Mouse (Mus musculus) liver, embryonic 14.5 days (tissue): Measurements from ENCODE around the gene Gm49721. TPM values are rescaled to one million over a fixed set of nuclear protein-coding genes. Genes with fewer than 3 reads are reported as not detected.
"Not testable (repeated sequence)": the region's sequence is repeated elsewhere in the genome, so short reads cannot be mapped to it uniquely, and the experiment has no call there.

ENCODE experiments used
- ATAC-seq: fragments of 200-750 bp; cut with Nextera tagmentation; 2 replicates; pipeline ENCODE4 v1.8.0; 2017; ENCODE audit warnings: moderate number of reproducible peaks, mild to moderate bottlenecking, moderate library complexity; ENCODE audit not compliant: insufficient read depth
- DNase-seq, 3 experiments: peaks; one replicate each; pipeline ENCODE4 v3.0.0-alpha.2; 2012 to 2013; ENCODE audit warnings: low read depth in 3 of 3, low spot score in 3 of 3
- H3K27ac ChIP-seq: fragments of 300-500 bp; sonication (generic); 2 replicates; pipeline ENCODE4 v1.5.1; 2014; ENCODE audit warnings: moderate library complexity, mild to moderate bottlenecking, control low read depth, inconsistent platforms
- H3K27me3 ChIP-seq: fragments of 300-500 bp; sonication (generic); 2 replicates; pipeline ENCODE4 v1.6.1; 2014; ENCODE audit warnings: mild to moderate bottlenecking, low read length, moderate library complexity; ENCODE audit not compliant: control insufficient read depth, insufficient read depth
- H3K36me3 ChIP-seq: fragments of 300-500 bp; sonication (generic); replicated peaks from 2 replicates; pipeline ENCODE4 v1.6.1; 2014; ENCODE audit warnings: low read depth; ENCODE audit not compliant: control insufficient read depth, insufficient read depth
- H3K4me1 ChIP-seq, 2 experiments: fragments of 200-500 bp in 1 of 2; fragments of 300-500 bp in 1 of 2; sonication (generic) in 1 of 2; replicated peaks; 2 replicates each; pipeline ENCODE4 v1.6.1; 2012 to 2014; ENCODE audit warnings: antibody characterized with exemption in 1 of 2, inconsistent platforms in 1 of 2, low read length in 1 of 2; ENCODE audit not compliant: control insufficient read depth in 2 of 2, insufficient read depth in 2 of 2
- H3K4me2 ChIP-seq: fragments of 300-500 bp; sonication (generic); 2 replicates; pipeline ENCODE4 v1.6.1; 2014; ENCODE audit warnings: low read depth, mild to moderate bottlenecking, control low read depth, moderate library complexity
- H3K4me3 ChIP-seq, 2 experiments: fragments of 200-500 bp in 1 of 2; fragments of 300-500 bp in 1 of 2; sonication (generic) in 1 of 2; 2 replicates each; pipeline ENCODE4 v1.5.1; 2012 to 2014; ENCODE audit warnings: low read depth in 2 of 2, low read length in 2 of 2, mild to moderate bottlenecking in 2 of 2, control low read depth in 1 of 2, inconsistent platforms in 1 of 2, moderate library complexity in 1 of 2; ENCODE audit not compliant: insufficient read depth in 1 of 2
- H3K9ac ChIP-seq: fragments of 300-500 bp; sonication (generic); replicated peaks from 2 replicates; pipeline ENCODE4 v1.6.1; 2014; ENCODE audit warnings: mild to moderate bottlenecking, control low read depth, moderate library complexity
- H3K9me3 ChIP-seq: fragments of 300-500 bp; sonication (generic); 2 replicates; pipeline ENCODE4 v1.6.1; 2016; ENCODE audit warnings: low read length, mixed read lengths; ENCODE audit not compliant: control insufficient read depth
- WGBS: fragments of 180-500 bp; shearing (Covaris S2); extraction: QIAGEN DNeasy Blood & Tissue Kit; methylation state at CpG from one replicate; pipeline ENCODE4 v1.1.7; 2014; ENCODE audit not compliant: insufficient replicate concordance; 5-methylcytosine and 5-hydroxymethylcytosine counted together
- polyA plus RNA-seq, 2 experiments: library from polyadenylated mRNA; depleted of rRNA in 1 of 2; stranded (reverse) in 1 of 2; unstranded in 1 of 2; fragments of >200 nt; fragmentation: Nextera tagmentation in 1 of 2; extraction: Ambion mirVana in 1 of 2; gene quantifications; 2 replicates each; pipeline versions ENCODE4 v1.2.1 to v1.2.3; 2012 to 2014

Gene Gm49721
- polyA plus RNA-seq, 2 experiments = 0.10 TPM; not detected in 1

GRCm38 (mm10) chr17:7009440-7009839 is 30.7 kb downstream of the Gm49721 start:
- H3K4me1 ChIP-seq, H3K27me3 ChIP-seq, DNase-seq, H3K36me3 ChIP-seq, H3K27ac ChIP-seq, ATAC-seq, H3K9me3 ChIP-seq, H3K9ac ChIP-seq, H3K4me3 ChIP-seq, H3K4me2 ChIP-seq: not testable (repeated sequence)
- no CpG with 5 or more reads among the region's 7 CpGs for WGBS

DNA sequence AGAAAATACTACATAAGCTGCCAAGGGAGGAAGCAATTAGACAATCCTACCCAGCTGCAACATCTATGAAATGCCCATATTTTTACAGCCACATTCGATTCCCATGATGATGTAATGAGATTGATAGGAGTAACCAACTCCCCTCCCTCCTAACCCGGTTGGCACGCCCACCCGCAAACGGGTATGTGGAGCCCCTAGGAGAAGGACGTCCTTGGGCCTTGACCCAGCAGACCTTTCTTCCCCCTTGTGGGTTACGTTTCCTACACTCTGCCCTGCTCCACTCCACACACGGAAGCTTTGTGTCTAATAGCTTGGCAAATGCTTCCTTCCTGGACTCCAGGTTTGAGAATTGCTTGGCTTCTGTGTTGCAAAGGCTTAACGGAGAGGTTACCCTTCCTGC is 31.2 kb downstream of the Gm49721 start:
- H3K27me3 ChIP-seq, H3K4me3 ChIP-seq, H3K9me3 ChIP-seq, H3K4me1 ChIP-seq, H3K27ac ChIP-seq, ATAC-seq, H3K4me2 ChIP-seq, H3K36me3 ChIP-seq, H3K9ac ChIP-seq, DNase-seq: not testable (repeated sequence)
- WGBS = 19% methylated on average over 3 of the region's 9 CpGs

DNA sequence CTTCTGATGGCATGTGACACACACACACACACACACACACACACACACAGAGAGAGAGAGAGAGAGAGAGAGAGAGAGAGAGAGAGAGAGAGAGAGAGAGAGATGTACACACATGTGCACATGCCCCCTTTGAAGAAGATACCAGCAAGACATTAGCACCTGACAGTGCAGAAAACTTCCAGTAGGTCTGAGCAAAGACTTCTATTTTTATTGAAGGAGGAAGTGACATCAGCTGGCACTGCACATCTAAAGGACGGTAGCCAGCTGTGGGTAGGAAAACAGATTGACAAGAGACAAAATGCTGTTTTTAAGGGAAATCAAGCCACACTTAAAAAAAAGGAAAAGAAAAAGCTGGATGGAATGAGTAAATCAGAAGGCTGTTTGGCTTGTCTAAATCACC is 35.5 kb downstream of the Gm49721 start:
- H3K9me3 ChIP-seq, ATAC-seq, H3K36me3 ChIP-seq, H3K27ac ChIP-seq, H3K27me3 ChIP-seq, H3K4me1 ChIP-seq, DNase-seq, H3K9ac ChIP-seq, H3K4me3 ChIP-seq, H3K4me2 ChIP-seq: not testable (repeated sequence)
- WGBS = no CpG with 5 or more reads among the region's 1 CpGs

DNA sequence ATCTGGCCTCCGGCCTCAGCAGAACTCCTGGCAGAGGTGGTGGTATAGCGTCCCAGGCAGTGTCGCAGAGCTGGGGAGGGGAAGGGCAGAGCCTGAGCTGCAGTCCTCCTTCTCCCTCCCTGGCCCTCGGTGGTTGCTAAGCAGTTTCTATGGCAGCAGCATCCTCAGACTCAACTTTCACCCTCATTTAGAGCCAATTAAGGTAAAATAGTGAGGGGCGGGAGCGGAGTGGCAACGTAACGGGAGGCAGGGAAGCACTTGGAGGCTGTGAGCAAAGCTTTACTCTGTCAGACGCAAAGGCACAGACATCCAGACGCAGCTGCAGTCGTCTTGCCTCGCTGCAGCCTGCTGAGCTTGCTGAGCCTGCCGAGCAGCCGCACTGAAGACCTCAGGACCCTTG is 46.6 kb downstream of the Gm49721 start, which contains the start of gene Gm1604a:
Gm1604a (plus strand) TSS at position 312 of the 400 bp plus-strand sequence.
- not testable (repeated sequence) for H3K4me2 ChIP-seq, H3K27me3 ChIP-seq, DNase-seq, H3K4me3 ChIP-seq, H3K9me3 ChIP-seq, H3K4me1 ChIP-seq, ATAC-seq, H3K27ac ChIP-seq, H3K36me3 ChIP-seq, H3K9ac ChIP-seq
- 38% methylated on average over 2 of the region's 14 CpGs for WGBS

DNA sequence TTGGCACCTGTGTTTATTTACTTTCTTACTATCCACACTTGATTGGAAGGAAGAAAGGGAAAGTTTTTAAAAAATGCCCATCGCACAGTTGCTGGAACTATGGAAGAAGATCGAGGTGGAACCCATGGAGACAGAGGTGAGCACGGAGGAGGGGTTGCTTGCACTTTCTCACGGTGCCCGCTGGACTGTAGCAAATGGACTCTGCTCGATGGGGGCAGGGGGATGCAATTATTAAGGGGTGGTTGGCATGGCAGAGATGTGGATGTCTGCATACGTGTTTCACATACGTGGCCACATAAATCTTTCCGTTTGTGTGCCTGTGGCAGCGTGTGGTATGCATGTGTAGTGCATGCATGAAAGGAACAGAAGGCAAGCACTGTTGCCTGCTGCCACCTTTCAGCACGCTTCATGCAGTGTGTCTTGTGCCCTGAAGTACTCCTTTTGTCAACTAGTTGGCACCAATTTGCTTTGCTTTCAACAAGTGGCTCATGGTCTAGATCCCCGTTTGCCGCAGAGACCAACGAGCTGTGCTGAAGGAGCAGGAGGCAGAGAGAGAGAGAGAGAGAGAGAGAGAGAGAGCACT is 47.2 kb downstream of the Gm49721 start:
- ATAC-seq, H3K4me3 ChIP-seq, H3K27ac ChIP-seq, DNase-seq, H3K9ac ChIP-seq, H3K36me3 ChIP-seq, H3K9me3 ChIP-seq, H3K4me2 ChIP-seq, H3K4me1 ChIP-seq, H3K27me3 ChIP-seq: not testable (repeated sequence)
- WGBS = 66% methylated on average over 3 of the region's 14 CpGs

DNA sequence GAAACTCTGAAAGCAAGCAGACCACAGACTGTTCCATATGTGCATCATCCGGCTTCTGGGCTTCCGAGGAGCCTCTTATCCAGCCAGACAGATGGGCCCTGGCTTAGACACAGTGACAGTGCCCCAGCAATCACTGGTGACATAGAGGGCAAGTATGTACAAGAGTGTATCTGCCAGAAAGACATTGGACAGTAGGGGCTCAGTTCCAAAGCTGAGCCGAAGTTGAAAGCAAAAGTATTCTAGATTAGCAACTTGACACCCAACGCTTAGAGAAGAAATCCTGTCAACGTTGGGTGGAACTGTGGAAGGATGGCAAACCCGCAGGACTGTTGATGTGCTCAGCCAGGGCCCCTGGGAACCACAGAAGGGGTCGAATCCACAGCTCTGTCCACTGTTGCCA is 51.5 kb downstream of the Gm49721 start:
- not testable (repeated sequence) for H3K9me3 ChIP-seq, H3K4me3 ChIP-seq, DNase-seq, H3K4me2 ChIP-seq, H3K9ac ChIP-seq, H3K4me1 ChIP-seq, H3K27ac ChIP-seq, ATAC-seq, H3K27me3 ChIP-seq, H3K36me3 ChIP-seq
- WGBS = 45% methylated on average over 5 of the region's 7 CpGs

- H3K27me3 ChIP-seq, H3K9me3 ChIP-seq, H3K36me3 ChIP-seq, DNase-seq, H3K4me1 ChIP-seq, H3K4me3 ChIP-seq, H3K4me2 ChIP-seq, H3K9ac ChIP-seq, ATAC-seq, H3K27ac ChIP-seq: not testable (repeated sequence)
- WGBS = 54% methylated on average over 3 of the region's 6 CpGs
These were observed 52.0 kb downstream of the Gm49721 start for GRCm38 (mm10) chr17:7030622-7031174.
